Mouse (Mus musculus) lung, postnatal 25 days (tissue): ENCODE measurements around the gene Frat2.

Experiments used
- DNase-seq: peaks from one replicate; pipeline ENCODE4 v3.0.0; 2022; ENCODE audit warnings: low spot score

Frat2 gene

GRCm38 (mm10) chr19:41818749-41819148 lies 29.2 kb downstream of the Frat2 start:
- no peak for DNase-seq

DNA sequence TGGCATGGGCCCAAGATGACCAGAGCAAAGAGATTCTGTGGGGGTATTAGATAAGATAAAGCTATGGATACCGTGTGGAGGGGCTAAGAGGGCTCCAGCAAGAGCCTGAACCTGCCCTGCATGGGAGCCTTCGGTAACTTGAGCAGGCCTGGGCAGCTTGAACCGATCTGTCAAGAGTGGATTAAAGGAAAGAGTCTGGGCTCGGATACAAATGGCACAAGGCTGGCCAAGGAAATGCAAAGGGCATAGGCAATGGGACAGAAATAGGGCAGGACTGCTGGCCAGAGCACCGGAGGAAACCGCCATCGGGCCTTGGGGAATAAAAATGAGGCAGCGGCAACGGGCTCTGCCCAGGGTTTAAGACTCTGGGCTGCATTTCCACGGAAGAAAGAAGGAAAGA lies 30.6 kb downstream of the Frat2 start:
- DNase-seq: no peak

GRCm38 (mm10) chr19:41816915-41817314 lies 31.0 kb downstream of the Frat2 start:
- DNase-seq: no peak

GRCm38 (mm10) chr19:41816410-41816809 lies 31.5 kb downstream of the Frat2 start:
- no peak for DNase-seq

- DNase-seq: no peak
These were observed 34.6 kb downstream of the Frat2 start for GRCm38 (mm10) chr19:41813374-41813773.

GRCm38 (mm10) chr19:41812525-41812924 lies 35.4 kb downstream of the Frat2 start:
- no peak for DNase-seq

GRCm38 (mm10) chr19:41810074-41810473 lies 37.9 kb downstream of the Frat2 start:
- peak; percentile 32 for DNase-seq

- DNase-seq: no peak
These were observed 39.8 kb downstream of the Frat2 start for GRCm38 (mm10) chr19:41808104-41808634.

DNA sequence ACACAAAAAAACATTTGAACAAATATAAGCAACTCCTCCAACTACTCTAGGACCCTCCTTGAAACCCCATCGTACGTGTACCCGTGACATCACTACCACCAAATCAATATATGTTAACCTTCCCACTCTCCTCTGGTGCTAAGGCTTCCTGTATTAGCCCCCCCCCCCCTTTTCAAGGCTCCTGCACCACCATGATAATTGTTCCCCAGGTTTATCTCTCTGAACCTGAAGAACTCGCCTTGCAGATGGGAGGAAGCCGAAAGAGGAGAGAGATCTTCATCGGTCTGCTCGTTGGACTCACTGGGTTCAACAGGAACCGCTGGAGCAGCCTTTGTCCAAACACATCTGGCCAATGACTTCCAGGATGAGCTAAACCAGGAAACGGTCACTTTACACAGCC lies 40.4 kb downstream of the Frat2 start:
- DNase-seq: no peak

GRCm38 (mm10) chr19:41805831-41806230 lies 42.1 kb downstream of the Frat2 start:
- DNase-seq: no peak

DNA sequence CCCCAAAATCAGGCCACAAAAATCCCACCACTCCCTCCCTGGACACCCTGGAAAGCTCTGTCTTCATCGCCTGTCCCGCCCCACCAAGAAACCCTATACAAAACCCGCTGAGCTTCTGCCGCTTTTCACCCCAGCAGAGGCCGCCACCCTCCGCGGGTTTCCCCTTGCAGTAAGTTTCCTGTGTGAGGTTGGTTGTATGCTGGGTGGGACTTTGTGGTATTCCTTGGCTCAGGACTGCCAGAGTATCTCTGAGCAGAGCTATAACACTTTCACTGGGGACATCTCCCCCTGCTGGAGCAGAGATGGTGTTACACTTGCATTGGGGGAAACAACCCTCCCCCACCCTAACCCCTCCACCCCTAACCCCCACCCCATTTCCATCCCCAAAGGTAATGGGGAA lies 44.6 kb downstream of the Frat2 start:
- no peak for DNase-seq

DNA sequence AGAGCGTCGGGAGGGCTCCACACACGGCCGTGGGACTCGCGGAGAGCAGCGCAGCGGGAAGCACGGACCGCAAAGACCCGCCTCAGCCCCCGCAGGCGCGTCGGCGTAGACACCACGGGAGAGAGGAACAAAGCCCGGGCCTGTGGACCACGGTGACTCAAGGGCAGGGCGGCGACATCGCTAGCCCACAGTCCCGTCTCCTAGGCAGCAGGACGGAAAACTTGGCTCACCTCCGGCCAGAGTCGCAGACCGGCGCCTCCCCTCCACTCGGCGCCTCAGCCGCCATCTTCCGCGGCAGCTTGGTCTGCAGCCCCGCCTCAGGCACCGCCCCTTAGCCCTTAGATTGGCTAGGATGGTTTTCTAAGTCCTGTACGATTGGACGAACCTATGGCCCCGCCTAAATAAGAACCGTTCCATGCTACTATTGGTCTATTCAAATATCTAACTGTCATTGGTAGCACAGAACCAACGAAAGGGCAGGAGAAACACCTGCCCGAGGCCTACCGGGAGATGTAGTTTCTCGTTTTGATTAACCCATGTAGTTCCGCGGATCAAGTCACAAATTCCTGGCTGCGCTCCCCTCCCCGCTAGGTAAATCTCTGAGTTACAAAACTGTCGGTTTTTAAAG lies 46.1 kb downstream of the Frat2 start, which contains the start of gene Arhgap19:
Gene Arhgap19, minus strand, starts transcription at position 306 of the 628 bp plus-strand sequence.
- peak; percentile 97 for DNase-seq

GRCm38 (mm10) chr19:41800986-41801741 lies 46.8 kb downstream of the Frat2 start:
- no peak for DNase-seq

GRCm38 (mm10) chr19:41800451-41800850 lies 47.5 kb downstream of the Frat2 start:
- no peak for DNase-seq

GRCm38 (mm10) chr19:41797536-41797935 lies 50.4 kb downstream of the Frat2 start:
- DNase-seq: no peak

DNA sequence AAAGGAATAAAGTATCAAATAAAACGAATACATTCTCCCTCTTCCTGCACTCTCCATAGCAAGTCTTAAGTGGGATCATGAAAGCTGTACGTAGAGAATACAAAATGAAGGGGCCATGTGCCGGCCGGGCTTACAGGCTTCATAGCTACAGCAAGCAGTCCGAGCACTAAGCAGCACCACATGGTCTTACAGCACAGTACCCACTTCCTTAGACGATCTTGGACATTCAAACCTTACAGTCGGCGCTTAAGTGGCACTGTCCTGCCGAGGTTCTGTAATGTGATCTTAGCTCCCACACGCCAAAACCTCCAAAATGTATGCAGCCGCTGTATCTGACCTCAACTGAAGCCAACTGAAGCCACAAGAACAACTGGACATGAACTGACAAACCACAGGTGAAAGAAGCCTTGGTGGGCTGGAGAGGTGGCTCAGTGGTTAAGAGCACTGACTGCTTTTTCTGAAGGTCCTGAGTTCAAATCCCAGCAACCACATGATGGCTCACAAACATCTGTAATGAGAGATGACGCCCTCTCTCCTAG lies 51.1 kb downstream of the Frat2 start:
- DNase-seq: no peak

DNA sequence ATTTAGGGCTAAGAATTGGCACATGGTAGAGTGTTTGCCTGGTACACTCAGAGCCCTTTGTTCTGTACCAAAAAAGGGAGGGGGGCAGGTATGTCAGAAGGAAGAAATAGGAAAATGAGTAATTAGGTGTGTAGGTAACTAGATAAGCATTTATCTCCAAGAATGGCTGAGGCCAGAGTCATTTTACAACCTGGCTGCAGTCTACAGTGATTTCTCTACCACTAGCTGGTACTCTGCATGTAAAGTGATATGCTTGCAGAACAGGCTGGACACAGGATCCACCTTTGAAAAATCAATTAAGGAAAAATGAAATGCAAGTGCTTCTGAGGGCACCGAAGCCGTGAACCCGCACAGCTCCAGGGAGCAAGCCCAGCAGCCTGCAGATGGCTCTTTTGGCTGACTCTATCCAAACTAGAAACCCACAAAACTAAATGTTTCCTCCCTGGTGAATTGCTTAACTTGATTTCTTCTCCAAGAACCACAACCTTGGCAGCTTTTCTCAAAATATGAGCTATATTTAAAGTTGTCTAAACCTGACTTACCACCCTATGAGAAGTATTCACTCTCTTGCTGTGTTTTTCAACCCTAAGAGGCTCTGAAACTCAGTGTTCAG lies 51.7 kb downstream of the Frat2 start:
- no peak for DNase-seq
